Mouse (Mus musculus) frontal cortex, postnatal 10 days (tissue): ENCODE results near the gene Zcwpw1.
"Not testable (repeated sequence)": the region's sequence is repeated elsewhere in the genome, so short reads cannot be mapped to it uniquely, and the experiment has no call there.

Source experiments
- DNase-seq, 2 experiments: peaks; one replicate each; pipeline ENCODE4 v3.0.0; 2022; ENCODE audit warnings: low spot score in 2 of 2, mixed read lengths in 1 of 2

Gene Zcwpw1

GRCm38 (mm10) chr5:137833500-137833899 lies 45.9 kb downstream of the Zcwpw1 start:
- DNase-seq = no peak

GRCm38 (mm10) chr5:137835966-137836520 lies 48.4 kb downstream of the Zcwpw1 start, which contains the start of gene Pilra:
Gene Pilra (minus strand): TSS chr5:137836281.
- not testable (repeated sequence) for DNase-seq

- DNase-seq = no peak
These were observed 49.0 kb downstream of the Zcwpw1 start for GRCm38 (mm10) chr5:137836611-137837010.

GRCm38 (mm10) chr5:137837110-137837509 lies 49.5 kb downstream of the Zcwpw1 start:
- not testable (repeated sequence) for DNase-seq

GRCm38 (mm10) chr5:137850313-137850712 lies 62.7 kb downstream of the Zcwpw1 start:
- DNase-seq = not testable (repeated sequence)

- DNase-seq = not testable (repeated sequence)
These were observed 67.3 kb downstream of the Zcwpw1 start for GRCm38 (mm10) chr5:137854907-137855306.

- DNase-seq = not testable (repeated sequence)
These were observed 69.3 kb downstream of the Zcwpw1 start for GRCm38 (mm10) chr5:137856870-137857269.

- DNase-seq = not testable (repeated sequence)
These were observed 70.5 kb downstream of the Zcwpw1 start, which contains the start of gene Pilrb1 for GRCm38 (mm10) chr5:137857960-137858710. Gene Pilrb1 (minus strand): TSS chr5:137858106.

- not testable (repeated sequence) for DNase-seq
These were observed 76.4 kb downstream of the Zcwpw1 start for GRCm38 (mm10) chr5:137864008-137864407.

- not testable (repeated sequence) for DNase-seq
These were observed 81.0 kb downstream of the Zcwpw1 start for GRCm38 (mm10) chr5:137868600-137868999.

- not testable (repeated sequence) for DNase-seq
These were observed 84.2 kb downstream of the Zcwpw1 start, which contains the start of gene Pilrb2 for GRCm38 (mm10) chr5:137871644-137872380. Gene Pilrb2 (minus strand): TSS chr5:137871815.
